Mouse (Mus musculus) lung, adult 2 months (tissue): ENCODE measurements around the gene Olfr823. TPM values are rescaled to one million over a fixed set of nuclear protein-coding genes. Genes with fewer than 3 reads are reported as not detected.
"Not testable (repeated sequence)": the region's sequence is repeated elsewhere in the genome, so short reads cannot be mapped to it uniquely, and the experiment has no call there.

ENCODE experiments used
- DNase-seq: peaks from one replicate; pipeline ENCODE4 v3.0.0; 2022
- H3K4me1 ChIP-seq: fragments of 200-500 bp; 2 replicates; pipeline ENCODE4 v1.6.1; 2011; ENCODE audit warnings: low read length; ENCODE audit not compliant: control insufficient read depth, insufficient read depth
- H3K4me3 ChIP-seq: fragments of 200-500 bp; replicated peaks from 2 replicates; pipeline ENCODE3; 2011; ENCODE audit warnings: low read depth, mild to moderate bottlenecking, control low read depth, low read length; ENCODE audit errors: extremely low read depth
- CTCF ChIP-seq: fragments of 200-500 bp; IDR thresholded peaks from 2 replicates; pipeline ENCODE4 v1.5.1; 2011; ENCODE audit warnings: mild to moderate bottlenecking, low read length, control low read depth; ENCODE audit not compliant: insufficient read depth
- POLR2A ChIP-seq: fragments of 200-500 bp; IDR thresholded peaks from 2 replicates; pipeline ENCODE4 v1.6.1; 2011; ENCODE audit warnings: low read depth, mild to moderate bottlenecking, control low read depth, low read length, borderline replicate concordance; ENCODE audit errors: extremely low read depth
- WGBS: fragments of 180-500 bp; shearing (Covaris S2); methylation state at CpG from one replicate; pipeline ENCODE4 v1.1.7; 2018; 5-methylcytosine and 5-hydroxymethylcytosine counted together
- polyA plus RNA-seq: library from polyadenylated mRNA; depleted of rRNA; stranded (reverse); fragments of >200 nt; gene quantifications from 2 replicates; pipeline ENCODE4 v1.2.3, GENCODE M21; 2012; rRNA removed

Gene Olfr823
- polyA plus RNA-seq = not detected in 2 replicates

GRCm38 (mm10) chr10:130115283-130115682 lies at the start of gene Olfr823:
Gene Olfr823, minus strand, starts transcription at chr10:130115383.
- not testable (repeated sequence) for H3K4me1 ChIP-seq, DNase-seq, H3K4me3 ChIP-seq
- 71% methylated on average over 1 of the region's 1 CpGs for WGBS

DNA sequence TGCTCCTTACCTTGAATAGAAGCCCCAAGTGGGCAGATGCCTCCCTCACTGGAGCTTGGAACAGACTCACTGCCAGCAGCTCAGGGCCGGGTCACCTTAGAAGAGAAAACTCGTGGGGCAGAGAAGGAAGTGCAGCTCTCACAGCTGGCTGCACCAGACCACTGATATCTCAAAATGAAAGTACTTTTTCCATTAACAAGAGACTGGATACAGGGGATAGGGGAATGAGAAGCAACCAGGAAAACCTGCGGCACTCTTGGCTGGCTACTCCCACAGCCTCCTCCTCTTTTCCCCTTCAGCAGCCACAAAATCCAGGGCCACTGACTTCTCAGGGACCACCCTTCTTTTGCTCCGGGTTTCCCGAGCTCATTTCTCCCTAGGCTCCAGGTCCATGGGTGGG lies 28.9 kb upstream of the Olfr823 start:
- Histone ChIP-seq H3K4me1 (no peaks in the 10 kb centered on the region), H3K4me3 (no peak overlapping the region)
- no peak for TF ChIP-seq POLR2A
- no peak for TF ChIP-seq CTCF
- WGBS = 77% methylated on average over 5 of the region's 5 CpGs
- no peak for DNase-seq

- not testable (repeated sequence) for H3K4me1 ChIP-seq, H3K4me3 ChIP-seq, DNase-seq
- WGBS = 68% methylated on average over 5 of the region's 5 CpGs
Measured at GRCm38 (mm10) chr10:130142481-130142880, 27.3 kb upstream of the Olfr823 start.

DNA sequence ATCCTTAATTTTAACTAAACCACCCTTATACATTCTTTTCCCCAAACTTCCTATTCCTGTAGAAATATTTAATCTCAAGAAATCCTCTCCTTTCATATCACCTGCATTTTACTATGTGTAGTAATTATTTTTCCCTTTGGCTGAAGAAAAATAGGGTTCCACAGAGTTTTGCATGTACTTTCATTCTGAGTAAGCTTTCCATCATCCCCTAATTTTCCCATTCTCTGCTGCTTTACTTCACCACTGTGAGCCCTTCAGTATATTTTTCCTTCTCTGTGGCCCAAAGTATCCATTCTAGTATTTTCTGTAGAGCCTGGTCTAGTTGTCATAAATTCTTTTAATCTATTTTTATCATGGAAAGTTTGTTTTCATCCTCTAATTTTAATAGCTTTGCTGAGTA lies 19.6 kb upstream of the Olfr823 start:
- H3K4me1 ChIP-seq = no peaks in the 10 kb centered on the region
- no peak overlapping the region for H3K4me3 ChIP-seq
- DNase-seq = no peak
- TF ChIP-seq POLR2A (no peak), CTCF (no peak)

DNA sequence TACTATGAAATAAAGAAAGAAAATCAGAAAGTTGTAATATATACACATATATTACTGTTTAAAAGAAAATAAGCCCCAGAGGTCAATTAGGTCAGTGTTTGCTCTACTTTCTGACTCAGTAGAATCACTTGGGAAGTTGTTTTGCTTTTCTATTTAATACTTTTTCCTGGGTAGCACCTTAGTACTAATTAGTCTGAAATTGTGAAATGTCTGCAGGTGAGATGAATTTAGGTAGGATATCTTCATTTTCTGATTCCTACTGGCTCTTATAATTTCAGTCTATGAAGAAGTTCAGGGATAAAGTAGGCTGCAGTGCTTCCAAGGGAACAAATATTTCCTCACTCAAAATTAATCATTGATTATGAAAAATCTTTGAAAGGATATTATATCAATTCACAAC lies 14.7 kb upstream of the Olfr823 start, which contains the start of gene Olfr824:
Gene Olfr824, minus strand, starts transcription at position 101 of the 400 bp plus-strand sequence.
- DNase-seq, H3K4me1 ChIP-seq: not testable (repeated sequence)

GRCm38 (mm10) chr10:130116045-130116444 lies 862 bp upstream of the Olfr823 start:
- not testable (repeated sequence) for H3K4me3 ChIP-seq, DNase-seq, H3K4me1 ChIP-seq
- 69% methylated on average over 3 of the region's 3 CpGs for WGBS

More for the DNA sequence above, 14.7 kb upstream of the Olfr823 start, which contains the start of gene Olfr824:
- H3K4me3 ChIP-seq = not testable (repeated sequence)

- Histone ChIP-seq H3K4me3 (no peak overlapping the region), H3K4me1 (no peaks in the 10 kb centered on the region)
- TF ChIP-seq POLR2A (no peak), CTCF (no peak)
- DNase-seq = no peak
Measured at GRCm38 (mm10) chr10:130096104-130096503, 19.1 kb downstream of the Olfr823 start.

GRCm38 (mm10) chr10:130092838-130093440 lies 22.2 kb downstream of the Olfr823 start:
- Histone ChIP-seq H3K4me1 (no peaks in the 10 kb centered on the region), H3K4me3 (no peak overlapping the region)
- DNase-seq = no peak
- 10% methylated on average over 5 of the region's 5 CpGs for WGBS
- TF ChIP-seq CTCF (no peak), POLR2A (no peak)

GRCm38 (mm10) chr10:130070910-130071309 lies 44.3 kb downstream of the Olfr823 start, which contains the start of gene Olfr822:
Gene Olfr822, plus strand, starts transcription at chr10:130071210.
- no peak for TF ChIP-seq POLR2A
- TF ChIP-seq CTCF = no peak
- Histone ChIP-seq H3K4me3 (no peak within 1 kb of the TSS), H3K4me1 (no peaks in the 10 kb centered on the region)
- DNase-seq = no peak

Other genes with a start within 250 kb of the Olfr823 start
- not detected in 2 replicates for gene Olfr814, start 235.5 kb downstream of the Olfr823 start, polyA plus RNA-seq
- gene Olfr815, start 209.5 kb downstream of the Olfr823 start, polyA plus RNA-seq = not detected in 2 replicates
- gene Olfr816, start 199.8 kb downstream of the Olfr823 start, polyA plus RNA-seq = not detected in 2 replicates
- gene Olfr818, start 166.3 kb downstream of the Olfr823 start, polyA plus RNA-seq = not detected in 2 replicates
- gene Olfr819, start 148.1 kb downstream of the Olfr823 start, polyA plus RNA-seq = not detected in 2 replicates
- not detected in 2 replicates for gene Olfr247, start 139.2 kb downstream of the Olfr823 start, polyA plus RNA-seq
- gene Gm10310, start 130.3 kb downstream of the Olfr823 start, polyA plus RNA-seq = not detected in 2 replicates
- gene Olfr820, start 102.8 kb downstream of the Olfr823 start, polyA plus RNA-seq = not detected in 2 replicates
- not detected in 2 replicates for gene Olfr821, start 85.0 kb downstream of the Olfr823 start, polyA plus RNA-seq
- gene Olfr822, start 44.2 kb downstream of the Olfr823 start, polyA plus RNA-seq = not detected in 2 replicates
- not detected in 2 replicates for gene Olfr824, start 14.6 kb upstream of the Olfr823 start, polyA plus RNA-seq
- not detected in 2 replicates for gene Olfr825, start 51.4 kb upstream of the Olfr823 start, polyA plus RNA-seq
- gene Olfr826, start 68.8 kb upstream of the Olfr823 start, polyA plus RNA-seq = not detected in 2 replicates
- not detected in 2 replicates for gene Olfr827, start 99.0 kb upstream of the Olfr823 start, polyA plus RNA-seq
- gene Neurod4, start 164.9 kb upstream of the Olfr823 start, polyA plus RNA-seq = not detected in 2 replicates
- 0.83 and 1.3 TPM in 2 replicates for gene Tespa1, start 207.5 kb upstream of the Olfr823 start, polyA plus RNA-seq